Mouse (Mus musculus) forebrain, postnatal 0 days (tissue): ENCODE measurements around the gene Tomm40l. TPM values are rescaled to one million over a fixed set of nuclear protein-coding genes. Genes with fewer than 3 reads are reported as not detected.

Experiments
- ATAC-seq: fragments of 200-750 bp; cut with Nextera tagmentation; 2 replicates; pipeline ENCODE4 v1.8.0; 2017; ENCODE audit warnings: mild to moderate bottlenecking, moderate library complexity
- DNase-seq: peaks from one replicate; pipeline ENCODE4 v3.0.0-alpha.2; 2015
- H3K27ac ChIP-seq: fragments of 300-500 bp; sonication (generic); 2 replicates; pipeline ENCODE4 v1.5.1; 2014; ENCODE audit warnings: low read depth, mild to moderate bottlenecking, antibody characterized with exemption, low read length, moderate library complexity, mixed read lengths
- H3K27me3 ChIP-seq: fragments of 300-500 bp; sonication (generic); 2 replicates; pipeline ENCODE4 v1.6.1; 2014; ENCODE audit warnings: mild to moderate bottlenecking, low read length, mixed read lengths; ENCODE audit not compliant: insufficient read depth
- H3K36me3 ChIP-seq: fragments of 300-500 bp; sonication (generic); 2 replicates; pipeline ENCODE4 v1.6.1; 2014; ENCODE audit warnings: mild to moderate bottlenecking, moderate library complexity; ENCODE audit not compliant: insufficient read depth
- H3K4me1 ChIP-seq: fragments of 300-500 bp; sonication (generic); 2 replicates; pipeline ENCODE4 v1.6.1; 2014; ENCODE audit warnings: antibody characterized with exemption; ENCODE audit not compliant: insufficient read depth
- H3K4me2 ChIP-seq: fragments of 300-500 bp; sonication (generic); 2 replicates; pipeline ENCODE4 v1.6.1; 2014; ENCODE audit warnings: low read depth, mild to moderate bottlenecking, moderate library complexity
- H3K4me3 ChIP-seq: fragments of 300-500 bp; sonication (generic); 2 replicates; pipeline ENCODE4 v1.5.1; 2014; ENCODE audit warnings: low read depth, low read length, mixed read lengths
- H3K9ac ChIP-seq: fragments of 300-500 bp; sonication (generic); 2 replicates; pipeline ENCODE4 v1.6.1; 2014; ENCODE audit warnings: mild to moderate bottlenecking
- H3K9me3 ChIP-seq: fragments of 300-500 bp; sonication (generic); 2 replicates; pipeline ENCODE4 v1.6.1; 2016; ENCODE audit warnings: low read length
- CTCF ChIP-seq: sonication (generic); IDR thresholded peaks from 2 replicates; pipeline ENCODE4 v1.5.1; 2016; ENCODE audit warnings: antibody characterized with exemption, control low read depth, low read depth
- WGBS: fragments of 180-500 bp; shearing (Covaris S2); extraction: QIAGEN DNeasy Blood & Tissue Kit; methylation state at CpG from one replicate; pipeline ENCODE4 v1.1.7; 2014; 5-methylcytosine and 5-hydroxymethylcytosine counted together
- polyA plus RNA-seq: library from polyadenylated mRNA; unstranded; fragments of >200 nt; fragmentation: Nextera tagmentation; extraction: Ambion mirVana; gene quantifications from 2 replicates; pipeline ENCODE4 v1.2.1, GENCODE M21; 2015
- total RNA-seq: library from RNA; depleted of rRNA; stranded (reverse); fragments of >200 nt; gene quantifications from 2 replicates; pipeline ENCODE4 v1.2.3, GENCODE M21; 2014

Tomm40l gene
- total and polyA plus RNA-seq, 2 experiments from 2014 or later, result 41.7 to 46.5 TPM

DNA sequence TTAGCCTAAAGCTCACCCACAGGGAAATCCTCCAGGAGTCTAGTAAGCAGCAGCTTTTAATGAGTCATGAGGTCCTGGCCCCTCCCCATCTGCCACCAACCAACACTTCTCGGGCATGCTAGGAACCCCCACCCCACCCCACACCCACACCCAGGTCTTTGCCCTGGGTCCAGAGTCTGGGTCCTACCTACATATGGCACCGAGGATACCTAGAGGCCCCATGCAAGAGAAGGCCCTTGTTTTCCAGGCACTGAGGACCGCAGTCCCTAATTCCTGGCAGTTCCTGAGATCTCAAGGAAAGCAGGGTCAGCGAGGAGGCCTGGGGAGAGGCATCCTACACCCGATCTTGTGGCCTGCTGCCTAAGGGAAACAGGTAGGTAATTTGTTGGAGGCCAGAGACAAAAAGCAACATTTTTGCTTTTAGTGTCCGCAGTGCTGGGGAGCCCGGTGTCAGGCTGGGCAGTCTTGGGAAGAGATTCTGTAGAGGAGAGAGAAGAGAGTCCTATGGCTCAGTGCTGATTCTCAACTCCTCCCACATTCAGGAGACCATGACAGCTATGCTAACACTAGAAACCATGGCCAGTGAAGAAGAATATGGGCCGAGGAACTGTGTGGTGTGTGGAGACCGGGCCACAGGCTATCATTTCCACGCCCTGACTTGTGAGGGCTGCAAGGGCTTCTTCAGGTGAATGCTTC lies 8.4 kb downstream of the Tomm40l start, which contains the start of gene Nr1i3:
Nr1i3 (plus strand) TSS at position 170 of the 696 bp plus-strand sequence.
- DNase-seq, result no peak
- H3K9me3 ChIP-seq, result no peaks in the 10 kb centered on the region
- no peak within 1 kb of the TSS for H3K27ac ChIP-seq
- ATAC-seq, result no peak
- no peaks in the 10 kb centered on the region for H3K27me3 ChIP-seq
- H3K4me3 ChIP-seq, result no peak within 1 kb of the TSS
- WGBS, result 69% methylated on average over 10 of the region's 10 CpGs
- no peaks in the 10 kb centered on the region for H3K4me1 ChIP-seq
- TF ChIP-seq CTCF, result no peak
- H3K36me3 ChIP-seq, result peaks cover 10% of the 10 kb centered on the region
- no peak within 1 kb of the TSS for H3K9ac ChIP-seq
- H3K4me2 ChIP-seq, result no peak within 1 kb of the TSS

DNA sequence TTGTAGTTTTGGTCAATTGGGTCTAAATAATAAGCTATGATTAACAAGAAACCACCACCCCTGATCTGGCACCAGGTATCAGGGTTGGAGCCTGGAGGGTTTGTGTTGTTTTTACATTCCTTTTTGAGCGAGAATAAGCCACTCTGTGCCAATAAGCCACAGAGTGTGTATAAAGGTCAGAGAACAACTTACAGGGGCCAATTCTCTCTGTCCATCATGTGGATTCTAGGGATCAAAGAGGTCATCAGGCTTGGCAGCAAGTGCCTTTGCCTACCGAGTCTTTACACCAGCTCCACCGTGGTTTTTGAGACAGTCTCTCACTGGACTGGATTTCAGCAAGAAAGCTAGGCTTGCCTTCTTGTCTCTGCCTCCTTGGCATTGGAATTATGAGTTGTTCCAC lies 9.5 kb downstream of the Tomm40l start:
- no peak overlapping the region for H3K4me3 ChIP-seq
- H3K4me2 ChIP-seq, result no peak overlapping the region
- H3K36me3 ChIP-seq, result no peaks in the 10 kb centered on the region
- no peaks in the 10 kb centered on the region for H3K9me3 ChIP-seq
- H3K9ac ChIP-seq, result no peak overlapping the region
- TF ChIP-seq CTCF, result no peak
- H3K27ac ChIP-seq, result no peak overlapping the region
- H3K4me1 ChIP-seq, result no peaks in the 10 kb centered on the region
- ATAC-seq (no peak), DNase-seq (no peak)
- no peaks in the 10 kb centered on the region for H3K27me3 ChIP-seq
- 60% methylated on average over 3 of the region's 3 CpGs for WGBS

DNA sequence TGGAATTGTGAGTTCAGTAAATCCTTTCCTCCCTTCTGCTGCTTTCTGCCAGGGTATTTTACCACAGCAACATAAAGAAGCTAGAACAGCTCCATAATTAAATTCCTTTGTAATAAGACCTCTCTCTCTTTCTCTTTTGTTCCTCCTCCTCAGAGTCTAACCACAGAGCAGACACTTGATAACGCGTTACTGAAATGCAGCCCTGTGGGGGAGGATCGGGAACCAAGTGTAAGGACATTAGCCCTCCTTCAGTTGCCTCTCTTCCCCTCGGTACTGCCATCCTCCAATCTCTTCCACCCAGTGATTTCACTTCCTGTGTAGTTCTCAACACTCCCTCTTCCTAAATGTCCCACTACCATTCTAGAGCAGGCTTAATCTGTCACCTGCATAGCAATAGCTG lies 12.9 kb downstream of the Tomm40l start:
- no peak overlapping the region for H3K27ac ChIP-seq
- no peak for ATAC-seq
- no peak overlapping the region for H3K4me3 ChIP-seq
- no peak for DNase-seq
- no peaks in the 10 kb centered on the region for H3K36me3 ChIP-seq
- no peaks in the 10 kb centered on the region for H3K27me3 ChIP-seq
- TF ChIP-seq CTCF, result no peak
- no peaks in the 10 kb centered on the region for H3K9me3 ChIP-seq
- H3K9ac ChIP-seq, result no peak overlapping the region
- no peak overlapping the region for H3K4me2 ChIP-seq
- 6% methylated on average over 4 of the region's 4 CpGs for WGBS
- H3K4me1 ChIP-seq, result no peaks in the 10 kb centered on the region

DNA sequence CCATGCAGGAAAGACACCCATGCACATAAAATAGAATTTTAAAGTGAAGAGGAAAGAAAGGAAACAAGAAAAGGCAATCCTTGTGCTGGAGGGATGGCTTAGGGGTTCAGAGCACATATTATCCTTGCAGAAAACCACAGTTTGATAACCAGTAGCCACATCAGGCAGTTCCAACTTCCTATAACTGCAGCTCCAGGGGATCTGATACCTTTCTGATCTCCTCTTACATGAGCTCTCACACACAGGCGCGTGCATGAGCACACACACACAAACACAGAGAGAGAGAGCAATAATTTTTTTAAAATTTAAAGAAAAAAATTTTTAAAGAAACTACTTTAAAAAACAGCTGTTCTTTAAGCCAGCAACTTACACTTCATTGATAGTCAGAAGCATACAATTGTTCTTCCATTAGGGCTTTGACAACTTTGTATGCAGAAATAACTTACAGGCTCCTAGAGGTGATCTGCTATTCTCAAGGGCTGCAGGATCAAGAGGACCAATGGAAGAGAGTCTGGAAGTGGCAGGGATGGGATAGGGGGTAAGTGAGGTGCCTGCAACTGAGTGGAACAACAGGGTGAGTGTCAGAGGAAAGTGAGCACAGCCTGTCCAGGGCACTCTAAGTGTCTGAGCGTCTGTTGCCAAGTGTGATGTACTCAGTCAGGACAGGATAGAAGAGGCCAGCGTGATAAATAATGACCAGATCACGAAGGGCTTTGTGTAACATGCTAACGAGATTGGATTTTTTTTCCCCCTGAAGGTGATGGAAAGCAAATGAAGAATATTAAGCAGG lies 16.4 kb downstream of the Tomm40l start:
- 52% methylated on average over 6 of the region's 6 CpGs for WGBS
- Histone ChIP-seq H3K9ac (no peak overlapping the region), H3K4me2 (no peak overlapping the region), H3K27me3 (no peaks in the 10 kb centered on the region), H3K4me1 (no peaks in the 10 kb centered on the region), H3K27ac (no peak overlapping the region), H3K36me3 (no peaks in the 10 kb centered on the region), H3K9me3 (no peaks in the 10 kb centered on the region), H3K4me3 (no peak overlapping the region)
- DNase-seq (no peak), ATAC-seq (no peak)
- TF ChIP-seq CTCF, result no peak

GRCm38 (mm10) chr1:171204249-171204644 lies 18.1 kb downstream of the Tomm40l start:
- no peaks in the 10 kb centered on the region for H3K4me1 ChIP-seq
- H3K9ac ChIP-seq, result no peak overlapping the region
- no peak overlapping the region for H3K4me3 ChIP-seq
- ATAC-seq (no peak), DNase-seq (no peak)
- WGBS, result 66% methylated on average over 7 of the region's 7 CpGs
- TF ChIP-seq CTCF, result no peak
- H3K27me3 ChIP-seq, result no peaks in the 10 kb centered on the region
- no peaks in the 10 kb centered on the region for H3K36me3 ChIP-seq
- no peaks in the 10 kb centered on the region for H3K9me3 ChIP-seq
- no peak overlapping the region for H3K27ac ChIP-seq
- H3K4me2 ChIP-seq, result no peak overlapping the region

- Histone ChIP-seq H3K36me3 (no peaks in the 10 kb centered on the region), H3K27ac (no peak overlapping the region), H3K9ac (no peak overlapping the region), H3K4me1 (no peaks in the 10 kb centered on the region), H3K27me3 (no peaks in the 10 kb centered on the region), H3K4me2 (no peak overlapping the region), H3K4me3 (no peak overlapping the region), H3K9me3 (no peaks in the 10 kb centered on the region)
- TF ChIP-seq CTCF, result no peak
- DNase-seq, result no peak
- 53% methylated on average over 11 of the region's 11 CpGs for WGBS
- no peak for ATAC-seq
Observed at GRCm38 (mm10) chr1:171203471-171204248, 18.7 kb downstream of the Tomm40l start.

DNA sequence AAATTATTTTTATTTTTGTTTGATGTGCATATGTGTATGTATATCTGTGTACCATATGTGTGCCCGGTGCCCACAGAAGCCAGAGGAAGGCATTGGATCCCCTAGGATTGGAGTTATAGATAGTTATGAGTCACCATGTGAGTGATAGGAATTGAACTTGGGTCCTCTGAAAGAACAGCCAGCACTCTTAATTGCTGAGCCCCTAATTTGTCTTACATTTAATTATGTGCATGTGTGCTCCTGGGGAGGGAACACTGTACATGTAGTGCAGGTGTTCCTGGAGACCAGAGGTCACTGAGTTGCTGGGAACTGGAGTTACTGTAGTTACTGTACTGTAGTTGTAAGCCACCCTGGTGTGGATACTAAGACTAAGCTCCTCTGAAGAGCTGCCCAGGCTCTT lies 21.5 kb downstream of the Tomm40l start:
- H3K4me3 ChIP-seq, result no peak overlapping the region
- H3K27ac ChIP-seq, result no peak overlapping the region
- ATAC-seq, result no peak
- 0 out of 2 replicates have a peak, but pooled peaks cover under 1% of the 10 kb centered on the region for H3K4me1 ChIP-seq
- no peaks in the 10 kb centered on the region for H3K9me3 ChIP-seq
- peaks cover 9% of the 10 kb centered on the region; the same call in 1 of the 2 replicates for H3K27me3 ChIP-seq
- H3K4me2 ChIP-seq, result no peak overlapping the region
- H3K36me3 ChIP-seq, result no peaks in the 10 kb centered on the region
- WGBS, result 96% methylated on average over 1 of the region's 1 CpGs
- no peak for DNase-seq
- no peak overlapping the region for H3K9ac ChIP-seq
- no peak for TF ChIP-seq CTCF
